Mouse (Mus musculus) erythroid progenitor cell, adult 5-6 weeks (primary cell): ENCODE results near the gene Cog5. TPM values are rescaled to one million over a fixed set of nuclear protein-coding genes. Genes with fewer than 3 reads are reported as not detected.

Experiments
- ATAC-seq: replicated peaks from 2 replicates; pipeline ENCODE4 v1.8.0; 2016; ENCODE audit warnings: moderate number of reproducible peaks, mild to moderate bottlenecking, moderate TSS enrichment, inconsistent platforms; ENCODE audit not compliant: poor library complexity, low FRiP score, severe bottlenecking
- total RNA-seq, 2 experiments: library from RNA; stranded (forward) in 1 of 2; stranded (reverse) in 1 of 2; fragments of 150-400 nt in 1 of 2; fragments of 186-747, 209-891 nt in 1 of 2; gene quantifications; 2 replicates each; pipeline versions ENCODE4 v1.2.3 to v1.2.4; 2015 to 2017; ENCODE audit warnings: low replicate concordance in 2 of 2

The Cog5 gene
- total RNA-seq, 2 experiments from 2014 or later: 7.0 to 16.8 TPM

DNA sequence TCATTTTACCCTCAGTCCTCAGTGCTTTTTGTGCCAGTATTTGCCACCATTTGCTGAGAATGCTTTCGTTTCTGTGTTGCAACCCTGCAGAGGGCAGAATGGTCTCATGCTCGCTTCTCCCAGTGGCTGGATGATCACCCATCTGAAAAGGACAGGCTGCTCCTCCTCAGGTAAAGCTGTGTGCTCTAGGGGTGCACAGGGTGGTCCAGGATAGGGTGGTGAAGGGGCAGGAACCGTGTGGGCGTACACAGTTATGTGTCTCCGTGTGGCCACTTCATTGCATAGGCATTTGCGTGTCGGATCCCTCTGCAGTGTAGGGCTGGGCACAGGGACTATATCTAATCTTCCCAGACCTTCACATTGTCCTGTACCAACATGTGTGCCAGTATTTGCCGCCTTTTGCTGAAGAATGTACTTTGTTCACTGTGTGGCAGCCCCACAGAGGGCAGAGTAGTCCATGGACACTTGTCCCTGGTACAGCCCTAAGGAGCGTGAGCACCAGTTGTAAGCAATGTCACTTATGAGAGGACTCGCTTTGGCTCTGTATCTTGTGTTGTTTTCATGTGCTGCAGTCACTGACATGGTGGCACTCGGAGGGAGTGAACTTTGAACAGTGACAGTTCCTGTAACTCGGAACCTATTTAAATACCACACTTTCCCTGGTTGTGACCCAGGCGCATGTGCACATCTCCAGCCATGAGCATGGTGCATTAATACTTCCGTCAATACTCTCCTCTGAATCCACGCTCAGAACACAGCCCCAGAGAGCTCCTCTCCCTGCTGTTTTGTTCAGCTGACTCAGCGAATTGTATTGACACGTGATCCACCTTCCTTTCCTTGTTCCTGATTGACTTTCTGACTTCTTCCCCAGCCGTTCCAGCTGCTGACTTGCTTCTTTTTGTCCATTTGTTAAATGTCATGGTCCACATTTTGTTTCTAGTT, 266.1 kb downstream of the Cog5 start:
- peak; percentile 50 for ATAC-seq

- no peak for ATAC-seq
These were observed 269.5 kb downstream of the Cog5 start for GRCm38 (mm10) chr12:31924135-31924534.

GRCm38 (mm10) chr12:31925343-31925742, 270.7 kb downstream of the Cog5 start:
- no peak for ATAC-seq

DNA sequence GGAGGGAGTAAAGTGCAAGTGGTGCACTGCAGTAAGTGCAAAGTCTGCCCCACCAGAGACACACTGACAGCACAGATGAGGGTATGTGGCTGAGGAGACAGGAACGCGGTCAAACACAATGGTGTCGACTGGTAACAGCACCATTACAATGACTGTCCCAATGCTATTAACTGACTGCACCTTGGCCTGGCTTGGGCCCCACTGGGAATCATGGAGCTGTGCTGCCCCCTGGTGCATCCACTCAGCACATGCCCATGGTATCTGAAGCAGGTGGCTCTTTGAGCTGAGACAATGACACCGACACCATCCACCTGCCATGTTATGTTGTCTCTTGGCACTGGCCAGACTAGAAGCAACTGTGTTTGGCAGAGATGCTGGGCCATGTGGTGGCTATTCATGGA, 272.0 kb downstream of the Cog5 start:
- peak; percentile 69 for ATAC-seq

DNA sequence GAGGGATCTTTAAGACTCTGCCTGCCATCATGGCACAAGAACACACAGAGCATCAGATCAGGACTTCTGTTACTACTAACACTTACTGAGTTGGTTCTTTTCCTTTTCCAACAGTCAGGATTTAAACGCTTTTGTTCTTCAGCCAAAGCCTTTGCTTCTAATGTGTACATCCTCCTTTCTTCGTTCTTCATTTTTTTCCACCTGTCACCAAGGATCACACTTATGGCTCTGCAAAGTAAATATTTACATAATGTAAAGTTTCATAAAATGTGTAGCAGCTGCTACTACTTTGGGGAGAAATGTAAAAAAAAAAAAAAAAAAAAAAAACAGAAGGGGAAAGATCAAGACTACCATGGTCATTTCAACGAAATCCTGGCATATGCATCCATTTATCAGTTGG, 273.8 kb downstream of the Cog5 start:
- ATAC-seq: no peak

- no peak for ATAC-seq
These were observed 277.1 kb downstream of the Cog5 start for GRCm38 (mm10) chr12:31931818-31932217.

DNA sequence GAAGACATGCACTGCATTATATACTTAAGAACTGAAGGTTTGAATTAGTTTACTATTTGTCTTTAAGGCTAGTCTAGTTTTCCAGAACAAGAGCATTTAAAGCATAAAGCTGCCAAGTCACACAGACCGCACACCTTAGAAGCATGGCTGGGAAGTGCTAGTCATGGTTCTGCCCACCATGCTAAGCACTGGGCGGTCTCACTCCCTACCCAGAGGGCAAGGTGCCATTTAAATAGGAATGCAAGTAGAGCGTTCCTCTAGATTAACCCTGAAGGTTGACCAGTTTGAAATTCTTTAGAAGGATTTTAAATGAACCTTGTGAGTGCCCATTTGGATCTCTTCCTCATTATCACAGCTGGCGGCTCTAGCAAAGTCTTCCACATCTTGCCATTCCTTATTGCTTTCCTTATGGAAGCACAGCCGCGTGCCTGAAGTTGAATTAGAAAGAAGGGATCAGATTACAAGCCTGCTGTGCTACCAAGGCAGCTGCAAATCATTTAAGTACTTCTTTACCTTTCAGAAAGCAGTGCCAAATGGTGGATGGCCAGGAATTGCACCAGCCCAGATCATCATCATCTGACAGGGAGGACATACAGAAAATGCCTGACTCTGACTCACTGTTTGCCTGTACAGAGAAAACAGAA, 282.1 kb downstream of the Cog5 start:
- no peak for ATAC-seq

GRCm38 (mm10) chr12:31937613-31938012, 282.9 kb downstream of the Cog5 start:
- ATAC-seq: no peak

GRCm38 (mm10) chr12:31938391-31938997, 283.8 kb downstream of the Cog5 start:
- ATAC-seq: no peak

GRCm38 (mm10) chr12:31939026-31939425, 284.4 kb downstream of the Cog5 start:
- no peak for ATAC-seq

DNA sequence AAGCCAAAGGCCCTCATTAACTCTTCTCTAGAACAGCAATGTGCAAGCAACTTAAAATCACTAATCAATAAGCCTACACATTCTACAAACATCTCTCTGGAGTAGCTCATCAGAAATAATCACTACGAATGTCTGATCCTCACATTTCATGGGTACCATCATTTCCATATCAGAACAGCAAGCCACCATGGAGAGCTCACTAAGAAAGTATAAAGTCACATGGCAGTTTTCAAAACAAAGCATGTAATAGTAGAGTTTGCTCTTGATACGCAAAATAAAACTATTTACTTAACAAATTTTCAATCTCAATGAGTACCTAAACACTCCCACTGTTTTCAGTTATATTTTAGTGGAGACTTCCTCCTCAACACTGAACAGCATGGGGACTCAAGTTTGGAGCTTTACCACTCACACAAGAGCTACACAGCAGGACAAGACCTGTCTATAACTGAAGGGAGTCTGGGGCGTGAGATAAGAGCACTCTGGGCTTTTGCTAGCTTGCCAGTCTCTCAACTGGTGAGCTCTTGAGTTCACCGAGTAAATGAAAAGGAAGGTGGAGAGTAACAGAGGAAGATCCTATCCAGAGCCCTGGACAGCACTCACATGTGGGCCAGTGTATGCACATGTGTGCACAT, 288.5 kb downstream of the Cog5 start:
- ATAC-seq: peak; percentile 89

DNA sequence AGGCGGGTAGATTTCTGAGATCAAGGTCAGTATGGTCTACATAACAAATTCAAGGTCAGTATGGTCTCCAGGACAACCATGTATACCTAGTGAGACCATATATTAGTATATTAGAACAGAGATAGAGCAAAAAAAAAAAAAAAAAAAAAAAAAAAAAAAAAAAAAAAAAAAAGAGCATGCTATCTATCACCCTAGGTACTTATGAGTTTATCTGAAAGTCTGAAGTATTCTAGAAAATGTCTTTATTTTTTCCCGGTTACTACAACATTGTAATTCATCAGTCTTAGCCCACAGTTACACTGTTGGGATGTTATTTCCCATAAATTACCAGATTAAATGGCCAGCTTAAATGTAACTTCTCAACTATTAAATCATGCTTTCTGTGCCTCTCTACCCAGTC, 289.7 kb downstream of the Cog5 start:
- ATAC-seq: no peak

DNA sequence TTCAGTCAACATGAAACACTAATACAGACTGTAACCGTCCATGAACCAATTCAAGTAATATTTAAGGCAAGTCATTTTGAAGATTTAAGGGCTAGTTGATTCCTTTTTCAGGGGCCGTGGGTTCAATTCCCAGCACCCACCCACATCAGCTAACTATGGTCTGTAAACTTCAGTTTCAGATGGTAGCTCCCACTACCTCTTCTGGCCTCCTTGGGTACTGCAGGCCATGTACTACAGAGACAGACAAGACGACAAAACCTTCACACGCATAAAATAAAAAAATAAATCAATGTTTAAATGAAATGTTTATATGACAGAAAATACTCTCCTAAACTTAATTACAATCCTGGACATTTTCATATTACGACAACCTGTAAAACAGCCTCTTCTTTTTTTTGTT, 292.8 kb downstream of the Cog5 start:
- ATAC-seq: no peak

DNA sequence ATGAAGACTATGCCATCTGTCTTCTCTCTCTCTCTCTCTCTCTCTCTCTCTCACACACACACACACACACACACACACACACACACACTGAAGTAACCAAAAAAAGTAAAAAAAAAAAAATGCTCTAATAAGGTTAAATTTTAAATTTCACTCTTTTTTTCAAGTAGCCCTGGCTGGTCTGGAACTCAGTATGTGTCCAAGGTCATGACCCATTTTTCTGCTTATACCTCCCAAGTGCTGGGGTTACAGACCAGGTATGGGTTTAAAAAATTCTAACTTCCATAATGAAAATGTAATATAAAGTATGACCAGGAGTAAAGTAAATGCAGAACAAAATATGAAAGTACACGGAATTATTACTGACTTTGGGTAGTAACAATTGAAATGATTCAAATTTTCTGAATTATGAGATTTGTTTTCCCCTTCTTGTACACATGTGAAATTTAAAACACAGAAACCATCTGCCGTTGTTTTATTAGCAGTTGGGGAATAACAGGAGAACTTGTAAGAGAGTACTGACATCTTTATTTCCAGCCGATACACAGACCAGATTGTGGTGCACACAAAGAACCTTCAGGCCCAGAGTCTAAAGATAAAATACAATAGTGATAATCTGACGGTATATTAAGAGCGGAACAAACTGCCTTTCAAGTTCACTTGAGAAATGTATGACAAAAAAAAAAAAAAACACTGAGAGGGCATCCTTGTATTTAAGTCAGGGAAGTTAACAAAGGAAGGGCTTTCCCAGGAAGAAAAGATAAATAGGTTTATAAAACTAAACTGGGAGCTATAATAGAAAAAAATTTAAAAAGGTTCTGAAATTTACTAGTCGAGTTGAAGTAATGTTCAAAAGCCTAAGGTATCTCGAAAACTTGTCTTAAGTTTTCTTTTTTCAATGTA, 293.7 kb downstream of the Cog5 start:
- no peak for ATAC-seq

- ATAC-seq: peak; percentile 70
These were observed 294.6 kb downstream of the Cog5 start for GRCm38 (mm10) chr12:31949193-31949741.

DNA sequence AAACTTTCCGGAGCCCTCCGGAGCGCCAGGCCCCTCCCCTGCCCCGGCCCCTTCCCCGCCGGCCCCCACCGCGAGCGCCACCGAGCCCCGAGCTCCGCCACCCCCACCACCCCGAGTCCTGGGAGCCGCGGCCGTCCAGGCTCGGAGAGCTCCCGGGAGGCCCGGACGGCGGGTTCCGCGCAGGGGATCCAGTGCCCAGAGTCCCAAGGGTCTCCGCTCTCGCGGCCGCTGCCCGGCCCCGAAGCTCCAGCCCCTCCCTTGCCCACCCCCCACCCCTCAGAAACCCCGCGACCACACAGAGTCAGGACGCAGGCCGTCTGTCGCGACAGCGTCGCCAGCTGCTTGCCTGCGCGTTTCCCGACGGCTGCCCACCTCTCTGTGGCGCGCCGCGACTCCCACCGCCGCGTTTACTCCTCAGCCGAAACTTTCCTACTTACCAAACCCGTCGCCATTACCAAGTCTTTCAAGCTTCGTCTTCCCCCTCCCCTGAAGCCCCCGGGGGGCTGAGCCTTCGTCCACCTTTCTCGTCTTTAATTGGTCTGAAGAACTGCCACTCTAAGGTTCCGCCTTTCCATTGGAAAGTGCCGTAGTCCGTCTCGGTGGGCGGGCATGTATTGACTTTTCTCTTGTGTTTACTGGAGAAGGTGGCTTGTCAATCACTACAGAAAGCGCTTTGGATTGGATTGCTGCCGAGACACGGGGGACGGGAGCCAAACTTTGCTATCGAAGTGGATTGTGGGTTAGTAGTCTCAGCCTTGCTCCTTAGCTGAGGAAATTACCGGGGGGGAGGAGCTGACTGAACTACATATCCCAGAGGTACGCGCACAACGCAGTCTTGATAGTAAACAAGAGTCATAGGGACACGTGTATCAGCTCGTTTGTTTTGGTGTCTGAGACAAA, 295.3 kb downstream of the Cog5 start, which contains the start of gene Hbp1:
TSS of gene Hbp1 (minus strand) at position 777 of the 900 bp plus-strand sequence.
- peak; percentile 91 for ATAC-seq

- ATAC-seq: peak; percentile 28
These were observed 296.0 kb downstream of the Cog5 start for GRCm38 (mm10) chr12:31950659-31951031.

DNA sequence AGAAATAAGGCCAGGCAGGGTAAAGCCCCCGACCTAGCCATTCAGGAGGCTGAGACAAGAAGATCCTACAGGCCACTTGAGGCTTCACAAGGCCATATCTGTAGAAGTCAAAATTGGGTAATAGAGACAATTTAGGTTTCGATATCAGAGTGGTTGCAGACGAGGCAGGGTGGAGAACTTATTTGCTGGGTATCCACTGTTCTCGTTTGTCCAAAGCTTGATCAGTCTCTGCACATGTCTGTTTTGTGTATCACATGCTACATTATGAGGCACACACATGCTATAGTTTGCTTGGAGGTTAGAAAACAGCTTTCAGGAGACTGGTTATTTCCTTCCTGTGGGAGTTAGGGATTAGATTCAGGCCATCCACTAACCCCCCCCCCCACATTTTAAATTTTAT, 301.2 kb downstream of the Cog5 start:
- ATAC-seq: no peak
